Mouse (Mus musculus): Measurements from ENCODE around the gene Ccdc47. TPM values are rescaled to one million over a fixed set of nuclear protein-coding genes. Genes with fewer than 3 reads are reported as not detected.
"Not testable (repeated sequence)": the region's sequence is repeated elsewhere in the genome, so short reads cannot be mapped to it uniquely, and the experiment has no call there.

Gene Ccdc47
- polyA plus RNA-seq (2016; fragmentation: Nextera tagmentation; extraction: Ambion mirVana), result 57.7 and 69.0 TPM in 2 replicates

- Histone ChIP-seq H3K36me3 (peaks cover 27% of the 10 kb centered on the region), H3K27me3 (ENCODE audit: insufficient read depth, poor library complexity, severe bottlenecking) (no peaks in the 10 kb centered on the region), H3K27ac (peak within 1 kb of the TSS; percentile 95), H3K4me3 (peak within 1 kb of the TSS; percentile 84), H3K9me3 (no peaks in the 10 kb centered on the region), H3K4me1 (replicated peaks) (peaks cover 29% of the 10 kb centered on the region)
- under 1% methylated on average over 46 of the region's 46 CpGs for WGBS
- DNase-seq (ENCODE audit: low spot score), result peak; percentile 97
Observed at GRCm38 (mm10) chr11:106215927-106216729, at the start of gene Ccdc47. Gene Ccdc47, minus strand, starts transcription at chr11:106216344.

GRCm38 (mm10) chr11:106265570-106265969, 49.4 kb upstream of the Ccdc47 start:
- WGBS, result 94% methylated on average over 4 of the region's 4 CpGs
- H3K9me3 ChIP-seq, result no peaks in the 10 kb centered on the region
- no peak for DNase-seq (ENCODE audit: low spot score)
- peaks cover 32% of the 10 kb centered on the region for H3K4me1 ChIP-seq (replicated peaks)
- peaks cover 81% of the 10 kb centered on the region for H3K36me3 ChIP-seq
- no peak overlapping the region for H3K4me3 ChIP-seq
- H3K27ac ChIP-seq, result no peak overlapping the region
- no peaks in the 10 kb centered on the region for H3K27me3 ChIP-seq (ENCODE audit: insufficient read depth, poor library complexity, severe bottlenecking)

- no peak overlapping the region for H3K27ac ChIP-seq
- H3K36me3 ChIP-seq, result peaks cover 82% of the 10 kb centered on the region
- peaks cover 26% of the 10 kb centered on the region for H3K4me1 ChIP-seq (replicated peaks)
- no peak for DNase-seq (ENCODE audit: low spot score)
- no peaks in the 10 kb centered on the region for H3K27me3 ChIP-seq (ENCODE audit: insufficient read depth, poor library complexity, severe bottlenecking)
- no peaks in the 10 kb centered on the region for H3K9me3 ChIP-seq
- no peak overlapping the region for H3K4me3 ChIP-seq
- WGBS, result 95% methylated on average over 15 of the region's 15 CpGs
Observed at GRCm38 (mm10) chr11:106264988-106265387, 48.8 kb upstream of the Ccdc47 start.

GRCm38 (mm10) chr11:106263963-106264362, 47.8 kb upstream of the Ccdc47 start:
- no peaks in the 10 kb centered on the region for H3K9me3 ChIP-seq
- peaks cover 21% of the 10 kb centered on the region for H3K4me1 ChIP-seq (replicated peaks)
- H3K27ac ChIP-seq, result no peak overlapping the region
- WGBS, result 94% methylated on average over 9 of the region's 9 CpGs
- no peaks in the 10 kb centered on the region for H3K27me3 ChIP-seq (ENCODE audit: insufficient read depth, poor library complexity, severe bottlenecking)
- no peak for DNase-seq (ENCODE audit: low spot score)
- H3K36me3 ChIP-seq, result peaks cover 92% of the 10 kb centered on the region
- no peak overlapping the region for H3K4me3 ChIP-seq

- Histone ChIP-seq H3K36me3 (peaks cover 89% of the 10 kb centered on the region), H3K27me3 (ENCODE audit: insufficient read depth, poor library complexity, severe bottlenecking) (no peaks in the 10 kb centered on the region), H3K4me1 (replicated peaks) (peaks cover 13% of the 10 kb centered on the region), H3K4me3 (no peak overlapping the region), H3K27ac (no peak overlapping the region), H3K9me3 (no peaks in the 10 kb centered on the region)
- WGBS, result 87% methylated on average over 14 of the region's 14 CpGs
- DNase-seq (ENCODE audit: low spot score), result no peak
Observed at GRCm38 (mm10) chr11:106260826-106261450, 44.8 kb upstream of the Ccdc47 start.

- Histone ChIP-seq H3K27ac (peak overlapping the region; percentile 95), H3K9me3 (no peaks in the 10 kb centered on the region), H3K4me3 (peak overlapping the region; percentile 69), H3K36me3 (peaks cover 78% of the 10 kb centered on the region), H3K27me3 (ENCODE audit: insufficient read depth, poor library complexity, severe bottlenecking) (no peaks in the 10 kb centered on the region), H3K4me1 (replicated peaks) (peaks cover 24% of the 10 kb centered on the region)
- WGBS, result 78% methylated on average over 5 of the region's 5 CpGs
- DNase-seq (ENCODE audit: low spot score), result no peak
Observed at GRCm38 (mm10) chr11:106256775-106257174, 40.6 kb upstream of the Ccdc47 start.

- H3K4me1 ChIP-seq (replicated peaks), result peaks cover 24% of the 10 kb centered on the region
- WGBS, result under 1% methylated on average over 42 of the region's 42 CpGs
- peak within 1 kb of the TSS; percentile 95 for H3K27ac ChIP-seq
- no peaks in the 10 kb centered on the region for H3K27me3 ChIP-seq (ENCODE audit: insufficient read depth, poor library complexity, severe bottlenecking)
- H3K4me3 ChIP-seq, result peak within 1 kb of the TSS; percentile 69
- H3K9me3 ChIP-seq, result no peaks in the 10 kb centered on the region
- peaks cover 78% of the 10 kb centered on the region for H3K36me3 ChIP-seq
- DNase-seq (ENCODE audit: low spot score), result peak; percentile 96
Observed at GRCm38 (mm10) chr11:106255685-106256451, 39.7 kb upstream of the Ccdc47 start, which contains the start of the genes Ftsj3 and Psmc5. Gene Ftsj3, minus strand, starts transcription at chr11:106256079. Gene Psmc5, plus strand, starts transcription at chr11:106256154.

- Histone ChIP-seq H3K27me3 (ENCODE audit: insufficient read depth, poor library complexity, severe bottlenecking) (no peaks in the 10 kb centered on the region), H3K27ac (peak overlapping the region; percentile 95), H3K4me3 (peak overlapping the region; percentile 69), H3K4me1 (replicated peaks) (peaks cover 24% of the 10 kb centered on the region), H3K36me3 (peaks cover 78% of the 10 kb centered on the region), H3K9me3 (no peaks in the 10 kb centered on the region)
- no peak for DNase-seq (ENCODE audit: low spot score)
- WGBS, result 4% methylated on average over 22 of the region's 22 CpGs
Observed at GRCm38 (mm10) chr11:106255174-106255573, 39.0 kb upstream of the Ccdc47 start.

GRCm38 (mm10) chr11:106254767-106255166, 38.6 kb upstream of the Ccdc47 start:
- peaks cover 24% of the 10 kb centered on the region for H3K4me1 ChIP-seq (replicated peaks)
- no peak for DNase-seq (ENCODE audit: low spot score)
- no peaks in the 10 kb centered on the region for H3K27me3 ChIP-seq (ENCODE audit: insufficient read depth, poor library complexity, severe bottlenecking)
- H3K27ac ChIP-seq, result no peak overlapping the region
- peaks cover 78% of the 10 kb centered on the region for H3K36me3 ChIP-seq
- H3K9me3 ChIP-seq, result no peaks in the 10 kb centered on the region
- H3K4me3 ChIP-seq, result peak overlapping the region; percentile 69
- 29% methylated on average over 2 of the region's 2 CpGs for WGBS

GRCm38 (mm10) chr11:106249326-106249725, 33.2 kb upstream of the Ccdc47 start:
- no peak overlapping the region for H3K4me3 ChIP-seq
- H3K36me3 ChIP-seq, result peaks cover 100% of the 10 kb centered on the region
- H3K27me3 ChIP-seq (ENCODE audit: insufficient read depth, poor library complexity, severe bottlenecking), result no peaks in the 10 kb centered on the region
- 0 out of 2 replicates have a peak, but pooled peaks cover 4% of the 10 kb centered on the region for H3K9me3 ChIP-seq
- no peak overlapping the region for H3K27ac ChIP-seq
- WGBS, result 90% methylated on average over 7 of the region's 7 CpGs
- DNase-seq (ENCODE audit: low spot score), result no peak
- 0 out of 2 replicates have a peak, but pooled peaks cover under 1% of the 10 kb centered on the region for H3K4me1 ChIP-seq (replicated peaks)

- no peaks in the 10 kb centered on the region for H3K4me1 ChIP-seq (replicated peaks)
- no peak overlapping the region for H3K27ac ChIP-seq
- H3K4me3 ChIP-seq, result no peak overlapping the region
- H3K9me3 ChIP-seq, result 0 out of 2 replicates have a peak, but pooled peaks cover 4% of the 10 kb centered on the region
- peaks cover 100% of the 10 kb centered on the region for H3K36me3 ChIP-seq
- WGBS, result 99% methylated on average over 1 of the region's 1 CpGs
- no peak for DNase-seq (ENCODE audit: low spot score)
- H3K27me3 ChIP-seq (ENCODE audit: insufficient read depth, poor library complexity, severe bottlenecking), result no peaks in the 10 kb centered on the region
Observed at GRCm38 (mm10) chr11:106246834-106247233, 30.7 kb upstream of the Ccdc47 start.

GRCm38 (mm10) chr11:106233978-106234377, 17.8 kb upstream of the Ccdc47 start:
- H3K36me3 ChIP-seq, result peaks cover 97% of the 10 kb centered on the region
- not testable (repeated sequence) for H3K4me3 ChIP-seq; DNase-seq (ENCODE audit: low spot score); H3K27ac ChIP-seq; H3K9me3 ChIP-seq; H3K4me1 ChIP-seq (replicated peaks); H3K27me3 ChIP-seq (ENCODE audit: insufficient read depth, poor library complexity, severe bottlenecking)
- 82% methylated on average over 8 of the region's 8 CpGs for WGBS
